Mouse (Mus musculus): ENCODE results near the gene 2010315B03Rik.

DNA sequence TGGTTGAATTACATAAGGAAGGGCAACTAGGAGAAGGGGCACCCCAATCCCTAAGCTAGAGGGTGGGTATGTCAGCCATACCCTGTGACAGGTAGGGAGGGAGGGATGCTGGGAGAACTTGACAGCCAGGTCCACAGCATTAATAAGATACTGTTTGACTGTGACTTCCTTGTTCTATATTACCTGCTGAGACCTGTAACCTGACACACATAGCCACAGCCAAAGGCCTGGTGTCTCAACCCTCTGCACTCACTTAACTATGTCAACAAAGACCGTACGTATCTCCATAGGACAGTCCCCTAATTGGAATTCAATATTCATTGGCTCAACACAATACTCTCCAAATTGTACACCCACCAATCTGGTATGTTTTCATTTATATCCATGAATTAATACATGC lies 33.2 kb downstream of the 2010315B03Rik start:
- TF ChIP-seq CTCF (IDR thresholded peaks at IDR 0.05; ENCODE audit: low read depth, low read length) (no peak), POLR2A (IDR thresholded peaks at IDR 0.05; ENCODE audit: extremely low read depth, insufficient read depth, low read length) (no peak)
